Mouse (Mus musculus) midbrain, embryonic 16.5 days (tissue): ENCODE data around the gene 2310061I04Rik. TPM values are rescaled to one million over a fixed set of nuclear protein-coding genes. Genes with fewer than 3 reads are reported as not detected.

Source experiments
- ATAC-seq: fragments of 200-750 bp; cut with Nextera tagmentation; 2 replicates; pipeline ENCODE4 v1.8.0; 2017; ENCODE audit warnings: moderate TSS enrichment
- H3K27ac ChIP-seq: fragments of 300-500 bp; sonication (generic); 2 replicates; pipeline ENCODE4 v1.5.1; 2014; ENCODE audit warnings: mild to moderate bottlenecking, low read length, mixed read lengths
- H3K27me3 ChIP-seq: fragments of 300-500 bp; sonication (generic); 2 replicates; pipeline ENCODE4 v1.6.1; 2014; ENCODE audit warnings: low read depth, low read length, mixed read lengths; ENCODE audit not compliant: control insufficient read depth, insufficient read depth
- H3K36me3 ChIP-seq: fragments of 300-500 bp; sonication (generic); 2 replicates; pipeline ENCODE4 v1.6.1; 2014; ENCODE audit warnings: mild to moderate bottlenecking, low read length, moderate library complexity, mixed read lengths; ENCODE audit not compliant: control insufficient read depth, insufficient read depth
- H3K4me1 ChIP-seq: fragments of 300-500 bp; sonication (generic); 2 replicates; pipeline ENCODE4 v1.6.1; 2014; ENCODE audit warnings: mild to moderate bottlenecking, low read length, mixed read lengths; ENCODE audit not compliant: control insufficient read depth, insufficient read depth
- H3K4me2 ChIP-seq: fragments of 300-500 bp; sonication (generic); 2 replicates; pipeline ENCODE4 v1.6.1; 2014; ENCODE audit warnings: mild to moderate bottlenecking, low read length, mixed read lengths
- H3K4me3 ChIP-seq: fragments of 300-500 bp; sonication (generic); 2 replicates; pipeline ENCODE4 v1.5.1; 2014; ENCODE audit warnings: low read depth, mild to moderate bottlenecking, low read length, moderate library complexity, mixed read lengths
- H3K9ac ChIP-seq: fragments of 300-500 bp; sonication (generic); 2 replicates; pipeline ENCODE4 v1.6.1; 2014; ENCODE audit warnings: low read depth, low read length, mixed read lengths
- H3K9me3 ChIP-seq: fragments of 300-500 bp; sonication (generic); replicated peaks from 2 replicates; pipeline ENCODE4 v1.6.1; 2014; ENCODE audit warnings: mild to moderate bottlenecking, low read length, mixed read lengths; ENCODE audit not compliant: control insufficient read depth, poor library complexity, severe bottlenecking
- WGBS: fragments of 180-500 bp; shearing (Covaris S2); extraction: QIAGEN DNeasy Blood & Tissue Kit; methylation state at CpG from one replicate; pipeline ENCODE4 v1.1.7; 2014; 5-methylcytosine and 5-hydroxymethylcytosine counted together
- microRNA counts: library from miRNA; unstranded; fragments of <30 nt; microRNA quantifications from one replicate; lab custom pipeline; 2016
- microRNA-seq: library from miRNA; unstranded; fragments of <30 nt; microRNA quantifications from one replicate; pipeline ENCODE4, GENCODE M21; 2017
- polyA plus RNA-seq: library from polyadenylated mRNA; unstranded; fragments of >200 nt; fragmentation: Nextera tagmentation; extraction: Ambion mirVana; gene quantifications from 2 replicates; pipeline ENCODE4 v1.2.1, GENCODE M21; 2015

Gene 2310061I04Rik
- polyA plus RNA-seq, 1 experiment from 2014 or later = 76.4 TPM

- Histone ChIP-seq H3K27ac (no peak overlapping the region), H3K27me3 (no peaks in the 10 kb centered on the region), H3K4me2 (no peak overlapping the region), H3K9ac (no peak overlapping the region), H3K9me3 (no peaks in the 10 kb centered on the region), H3K4me3 (no peak overlapping the region), H3K4me1 (peaks cover 12% of the 10 kb centered on the region), H3K36me3 (peaks cover 5% of the 10 kb centered on the region; the same call in 1 of the 2 replicates)
- no peak for ATAC-seq
- WGBS = 72% methylated on average over 2 of the region's 2 CpGs
Observed at GRCm38 (mm10) chr17:35859835-35860234, 37.4 kb downstream of the 2310061I04Rik start.

- no peak overlapping the region for H3K9ac ChIP-seq
- no peak overlapping the region for H3K4me2 ChIP-seq
- no peak overlapping the region for H3K27ac ChIP-seq
- ATAC-seq = no peak
- H3K27me3 ChIP-seq = no peaks in the 10 kb centered on the region
- peaks cover 8% of the 10 kb centered on the region for H3K4me1 ChIP-seq
- peaks cover 5% of the 10 kb centered on the region; the same call in 1 of the 2 replicates for H3K36me3 ChIP-seq
- 94% methylated on average over 1 of the region's 1 CpGs for WGBS
- H3K4me3 ChIP-seq = no peak overlapping the region
- no peaks in the 10 kb centered on the region for H3K9me3 ChIP-seq
Observed at GRCm38 (mm10) chr17:35859371-35859770, 37.9 kb downstream of the 2310061I04Rik start.

GRCm38 (mm10) chr17:35850974-35851373, 46.3 kb downstream of the 2310061I04Rik start:
- Histone ChIP-seq H3K27ac (no peak overlapping the region), H3K27me3 (no peaks in the 10 kb centered on the region), H3K9me3 (no peaks in the 10 kb centered on the region), H3K4me1 (no peaks in the 10 kb centered on the region), H3K4me3 (no peak overlapping the region), H3K36me3 (peaks cover 34% of the 10 kb centered on the region), H3K9ac (no peak overlapping the region), H3K4me2 (no peak overlapping the region)
- ATAC-seq = no peak
- WGBS = 88% methylated on average over 3 of the region's 3 CpGs

- Histone ChIP-seq H3K4me2 (no peak overlapping the region), H3K4me3 (no peak overlapping the region), H3K9ac (0 out of 2 replicates have a peak overlapping the region, but pooled peaks have one; percentile 20), H3K4me1 (no peaks in the 10 kb centered on the region), H3K27ac (no peak overlapping the region), H3K36me3 (peaks cover 34% of the 10 kb centered on the region), H3K9me3 (no peaks in the 10 kb centered on the region), H3K27me3 (no peaks in the 10 kb centered on the region)
- WGBS = 57% methylated on average over 1 of the region's 1 CpGs
- no peak for ATAC-seq
Observed at GRCm38 (mm10) chr17:35848112-35848511, 49.1 kb downstream of the 2310061I04Rik start.

- 93% methylated on average over 3 of the region's 3 CpGs for WGBS
- Histone ChIP-seq H3K9me3 (no peaks in the 10 kb centered on the region), H3K36me3 (peaks cover 14% of the 10 kb centered on the region; the same call in 1 of the 2 replicates), H3K27ac (no peak overlapping the region), H3K4me2 (no peak overlapping the region), H3K4me1 (peaks cover 12% of the 10 kb centered on the region), H3K4me3 (no peak overlapping the region), H3K9ac (no peak overlapping the region), H3K27me3 (no peaks in the 10 kb centered on the region)
- no peak for ATAC-seq
Observed at GRCm38 (mm10) chr17:35843514-35843913, 53.7 kb downstream of the 2310061I04Rik start.

MicroRNAs within 50 kb of the gene (microRNA counts, 519-probe panel; counts per million panel counts)
- microRNA mmu-miR-1894-3p (lab: Ali Mortazavi, UCI) (386 counts per million, percentile 18 among the panel's probes with 10 or more counts), microRNA mmu-miR-1894-5p (lab: Ali Mortazavi, UCI) (1,825 counts per million, percentile 38 among the panel's probes with 10 or more counts)

Small RNAs within 50 kb of the gene (microRNA-seq; reads per million reads assigned to microRNA genes)
- gene Gm28033 (1.0 reads per million), gene Mir1894 (not detected)

Other genes starting within 250 kb of the 2310061I04Rik start
- 15.1 and 15.3 TPM in 2 replicates for gene Vars2, start 229.8 kb downstream of the 2310061I04Rik start, polyA plus RNA-seq
- 26.5 and 27.3 TPM in 2 replicates for gene Gtf2h4, start 223.7 kb downstream of the 2310061I04Rik start, polyA plus RNA-seq
- 87.8 and 103 TPM in 2 replicates for gene Ddr1, start 192.8 kb downstream of the 2310061I04Rik start, polyA plus RNA-seq
- gene Ier3, start 75.7 kb downstream of the 2310061I04Rik start, polyA plus RNA-seq = 8.9 and 10.5 TPM in 2 replicates
- 102 and 104 TPM in 2 replicates for gene Flot1, start 74.2 kb downstream of the 2310061I04Rik start, polyA plus RNA-seq
- gene Tubb5, start 59.1 kb downstream of the 2310061I04Rik start, polyA plus RNA-seq = 1,852 and 1,913 TPM in 2 replicates
- 8.6 and 10.3 TPM in 2 replicates for gene Mdc1, start 55.9 kb downstream of the 2310061I04Rik start, polyA plus RNA-seq
- gene Nrm, start 36.1 kb downstream of the 2310061I04Rik start, polyA plus RNA-seq = 13.5 and 14.6 TPM in 2 replicates
- 18.4 and 18.8 TPM in 2 replicates for gene Ppp1r18, start 31.8 kb downstream of the 2310061I04Rik start, polyA plus RNA-seq
- 28.4 and 30.5 TPM in 2 replicates for gene Dhx16, start 17.6 kb downstream of the 2310061I04Rik start, polyA plus RNA-seq
- gene Atat1, start 12.6 kb upstream of the 2310061I04Rik start, polyA plus RNA-seq = 455 and 465 TPM in 2 replicates
- gene Mrps18b, start 19.0 kb upstream of the 2310061I04Rik start, polyA plus RNA-seq = 46.9 and 54.4 TPM in 2 replicates
- 38.9 and 43.0 TPM in 2 replicates for gene Ppp1r10, start 19.0 kb upstream of the 2310061I04Rik start, polyA plus RNA-seq
- 90.7 and 93.8 TPM in 2 replicates for gene Abcf1, start 72.3 kb upstream of the 2310061I04Rik start, polyA plus RNA-seq
- gene Gnl1, start 82.4 kb upstream of the 2310061I04Rik start, polyA plus RNA-seq = 63.3 and 66.8 TPM in 2 replicates
- gene Prr3, start 82.8 kb upstream of the 2310061I04Rik start, polyA plus RNA-seq = 102 and 107 TPM in 2 replicates
- gene H2-T24, start 123.1 kb upstream of the 2310061I04Rik start, polyA plus RNA-seq = 8.0 and 8.8 TPM in 2 replicates
- gene H2-T23, start 135.4 kb upstream of the 2310061I04Rik start, polyA plus RNA-seq = 4.1 and 4.8 TPM in 2 replicates
- 5.3 and 6.2 TPM in 2 replicates for gene H2-T22, start 145.3 kb upstream of the 2310061I04Rik start, polyA plus RNA-seq
- gene Gm6034, start 145.5 kb upstream of the 2310061I04Rik start, polyA plus RNA-seq = not detected in 2 replicates
- gene Gm11127, start 160.9 kb upstream of the 2310061I04Rik start, polyA plus RNA-seq = not detected in 2 replicates
- gene Gm19684, start 224.2 kb upstream of the 2310061I04Rik start, polyA plus RNA-seq = not detected in 2 replicates
- gene Gm7030, start 232.0 kb upstream of the 2310061I04Rik start, polyA plus RNA-seq = not detected in 2 replicates